Mouse (Mus musculus): ENCODE measurements at regions not wholly inside any gene's neighbourhood (a gene's known extent, or its start where the extent isn't known, plus 50 kb on each side); places are given as distances from the start of the nearest gene placed in this dataset.

DNA sequence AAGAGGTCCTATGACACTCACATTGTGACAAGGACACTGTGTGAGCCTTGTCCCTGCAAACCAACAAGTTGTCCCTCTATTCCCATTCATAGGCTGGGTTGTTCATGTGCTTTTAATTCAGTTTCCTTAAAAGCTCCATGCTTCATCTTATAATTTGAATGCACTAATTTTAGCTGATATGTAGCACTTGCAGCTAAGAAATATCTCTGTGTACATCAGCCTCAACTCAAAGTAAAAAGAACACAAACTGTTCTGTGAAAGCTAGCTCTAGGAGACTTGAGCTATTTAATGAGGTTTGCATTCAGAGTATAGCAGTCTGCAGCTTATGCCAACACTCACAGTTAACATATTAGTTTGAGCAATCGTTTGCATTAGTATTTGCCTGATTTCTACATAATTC lies 408.3 kb upstream of the Dppa4 start:
- TF ChIP-seq CTCF (IDR thresholded peaks at IDR 0.05; ENCODE audit: low read depth, low read length), result no peak
- TF ChIP-seq TAL1 (conservative IDR thresholded peaks at IDR 0.05; ENCODE audit: low read depth, low read length), result no peak
